Mouse (Mus musculus): ENCODE data around the gene Bpifb9b.
A peak's percentile ranks its signal among the peaks of the same experiment; 100 is the strongest.
"Not testable (repeated sequence)": the region's sequence is repeated elsewhere in the genome, so short reads cannot be mapped to it uniquely, and the experiment has no call there.

Gene Bpifb9b

DNA sequence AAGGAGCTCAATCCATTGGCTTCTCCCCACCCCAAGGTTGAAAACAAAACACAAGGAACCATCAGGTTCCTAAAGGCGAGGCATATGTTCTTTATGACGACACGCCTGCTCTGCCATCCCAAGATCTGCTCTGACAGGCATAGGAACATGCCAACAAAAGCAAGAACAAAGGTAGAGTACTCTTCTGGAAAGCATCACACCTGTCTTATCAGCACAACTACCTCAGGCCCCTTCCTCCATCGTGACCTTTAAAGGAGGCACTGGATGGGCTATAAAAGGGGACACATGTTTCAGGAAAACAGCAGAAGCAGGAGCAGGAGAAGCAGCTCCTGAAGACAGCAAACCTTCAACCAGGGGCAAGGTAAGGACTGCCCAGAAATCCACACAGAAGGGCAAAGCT lies at the start of gene Bpifb9b:
Bpifb9b (plus strand) TSS at position 301 of the 400 bp plus-strand sequence.
- DNase-seq (ENCODE audit: low spot score in 2 of 2) = not testable (repeated sequence)

DNA sequence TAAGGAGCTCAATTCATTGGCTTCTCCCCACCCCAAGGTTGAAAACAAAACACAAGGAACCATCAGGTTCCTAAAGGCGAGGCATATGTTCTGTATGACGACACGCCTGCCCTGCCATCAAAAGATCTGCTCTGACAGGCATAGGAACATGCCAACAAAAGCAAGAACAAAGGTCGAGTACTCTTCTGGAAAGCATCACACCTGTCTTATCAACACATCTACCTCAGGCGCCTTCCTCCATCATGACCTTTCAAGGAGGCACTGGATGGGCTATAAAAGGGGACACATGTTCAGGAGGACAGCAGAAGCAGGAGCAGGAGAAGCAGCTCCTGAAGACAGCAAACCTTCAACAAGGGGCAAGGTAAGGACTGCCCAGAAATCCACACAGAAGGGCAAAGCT lies 49.5 kb upstream of the Bpifb9b start, which contains the start of gene Bpifb9a:
Bpifb9a (plus strand) TSS at position 301 of the 400 bp plus-strand sequence.
- DNase-seq (ENCODE audit: low spot score in 2 of 2) = not testable (repeated sequence)

DNA sequence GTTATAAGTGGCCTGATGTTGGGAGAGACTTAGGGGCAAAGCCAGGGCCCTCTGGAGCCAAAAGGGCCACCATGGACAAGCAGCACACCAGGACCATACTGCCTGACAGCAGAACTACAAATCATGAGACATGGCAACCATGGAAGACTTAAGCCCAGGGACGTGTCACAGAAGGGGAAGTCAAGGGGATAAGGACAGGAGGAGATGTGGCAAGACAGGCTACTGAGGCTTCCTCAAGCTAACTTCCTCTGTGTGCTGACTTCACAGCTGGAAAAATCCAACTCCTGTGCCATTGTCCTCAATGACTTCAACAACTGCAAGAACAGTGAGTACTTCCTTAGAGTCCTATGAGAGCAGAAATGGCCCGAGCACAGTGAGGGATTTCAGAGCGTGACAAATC lies 42.6 kb upstream of the Bpifb9b start:
- DNase-seq (ENCODE audit: low spot score in 2 of 2) = not testable (repeated sequence)

DNA sequence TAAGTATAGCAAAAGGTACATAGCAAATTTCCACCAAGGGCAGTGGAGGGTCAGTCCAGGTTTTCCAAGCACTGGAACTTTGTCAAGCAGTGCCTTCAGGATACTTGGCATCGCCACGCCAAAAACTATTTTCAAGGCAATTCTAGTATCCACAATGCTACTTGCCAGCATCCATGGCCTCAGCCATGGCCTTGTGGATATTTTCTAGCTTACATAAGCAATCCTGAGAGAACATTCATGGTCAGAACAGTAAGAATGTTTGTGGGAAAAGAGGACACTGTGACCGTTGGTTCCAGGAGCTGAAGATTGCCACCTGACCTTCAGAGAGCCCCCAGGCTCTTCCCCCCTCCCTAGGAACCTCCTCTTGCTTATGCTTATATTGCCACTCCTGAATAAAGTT lies 15.2 kb upstream of the Bpifb9b start:
- not testable (repeated sequence) for DNase-seq (ENCODE audit: low spot score in 2 of 2)

DNA sequence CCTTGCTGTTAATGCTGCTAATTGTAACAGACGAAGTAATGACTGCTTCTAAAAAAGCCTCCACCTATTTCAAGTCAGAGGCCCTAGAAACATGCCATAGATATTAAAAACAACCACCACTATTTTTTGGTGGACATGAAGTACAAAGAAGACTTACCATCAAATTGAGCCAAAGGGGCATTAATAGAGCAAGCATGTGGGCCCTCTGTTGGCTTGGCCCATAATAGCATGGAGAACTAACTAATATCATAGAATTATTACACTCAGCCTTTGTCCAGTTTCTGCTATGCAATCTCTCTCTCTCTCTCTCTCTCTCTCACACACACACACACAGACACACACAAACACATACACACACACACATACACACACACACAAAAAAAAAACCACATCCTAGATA lies 14.2 kb upstream of the Bpifb9b start:
- DNase-seq (ENCODE audit: low spot score in 2 of 2) = no peak

DNA sequence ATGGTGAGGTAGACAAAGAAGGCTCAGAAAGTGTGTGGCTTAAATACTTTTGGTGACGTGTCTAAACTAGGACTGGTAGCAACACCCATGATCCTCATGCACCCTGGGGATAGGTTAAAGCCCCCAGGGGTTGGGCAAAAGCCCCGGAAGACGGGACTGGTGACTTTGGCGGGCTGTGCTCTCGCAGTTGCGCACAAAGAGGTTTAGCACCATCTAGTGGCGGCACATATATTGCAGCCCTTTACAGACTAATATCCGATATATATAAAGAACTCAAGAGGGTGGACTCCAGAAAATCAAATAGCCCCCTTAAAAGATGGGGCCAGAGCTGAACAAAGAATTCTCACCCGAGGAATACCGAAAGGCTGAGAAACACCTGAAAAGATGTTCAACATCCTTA lies 12.3 kb upstream of the Bpifb9b start:
- peak in 1 of 2 experiments; percentile 10 for DNase-seq (ENCODE audit: low spot score in 2 of 2)

DNA sequence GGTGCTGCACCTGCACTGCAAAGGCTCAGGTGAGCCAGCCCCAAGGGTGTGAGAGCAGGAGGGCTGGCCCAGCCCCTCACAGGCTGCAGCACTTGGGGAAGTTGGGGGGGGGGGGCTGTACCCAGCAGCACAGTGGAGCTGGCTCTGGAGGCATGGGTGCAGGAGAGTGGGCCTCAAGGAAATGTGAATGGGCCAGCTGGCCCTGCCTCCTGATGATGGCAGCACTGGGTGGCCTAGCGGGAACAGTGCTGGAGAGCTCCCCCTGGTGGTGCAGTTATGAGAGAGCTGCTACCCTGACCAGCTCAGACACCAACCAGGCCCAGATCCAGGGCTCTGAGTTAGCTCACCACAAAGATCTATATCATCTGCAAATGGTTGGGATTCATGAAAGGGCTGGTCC lies 6.5 kb upstream of the Bpifb9b start:
- peak; percentile 49 to 59 for DNase-seq (ENCODE audit: low spot score in 2 of 2)

DNA sequence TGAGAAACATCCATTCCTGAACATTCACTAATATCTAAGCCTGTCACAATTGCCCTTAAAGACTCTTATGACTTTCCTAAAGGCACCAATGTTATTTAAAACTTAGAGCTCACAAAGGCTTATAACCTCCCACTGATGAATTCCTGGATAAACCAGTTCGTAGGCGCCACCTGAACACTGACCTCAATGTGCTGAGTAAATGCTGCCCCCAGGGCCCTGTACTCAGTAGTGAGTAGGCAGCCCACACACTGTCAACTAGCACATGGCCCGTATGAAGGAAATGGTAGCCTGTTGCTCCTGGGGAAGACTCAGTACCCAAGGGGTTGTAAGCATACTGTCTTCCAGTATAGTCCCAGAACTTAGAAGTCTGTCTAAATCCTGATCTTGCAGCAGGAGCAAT lies 5.3 kb upstream of the Bpifb9b start:
- DNase-seq (ENCODE audit: low spot score in 2 of 2) = no peak

DNA sequence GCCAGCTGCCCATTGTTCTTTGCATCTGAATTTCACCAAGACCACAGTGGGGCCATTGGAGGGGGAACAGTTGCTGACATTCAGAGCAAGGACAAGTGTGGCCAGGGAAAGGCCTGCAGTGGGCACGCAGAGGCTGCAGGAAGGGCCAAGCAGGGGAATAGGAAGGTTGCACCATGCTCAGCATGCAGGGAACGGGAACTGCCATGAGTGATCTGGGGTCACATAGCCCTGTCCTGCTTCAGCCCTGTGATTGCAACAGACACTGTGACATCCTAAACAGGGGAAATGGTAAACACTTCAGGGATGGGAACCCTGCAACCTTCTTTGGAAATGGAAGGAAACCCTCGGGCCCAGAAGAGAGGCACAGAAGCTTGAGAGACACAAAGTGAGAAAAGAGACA lies 2.4 kb upstream of the Bpifb9b start:
- not testable (repeated sequence) for DNase-seq (ENCODE audit: low spot score in 2 of 2)

DNA sequence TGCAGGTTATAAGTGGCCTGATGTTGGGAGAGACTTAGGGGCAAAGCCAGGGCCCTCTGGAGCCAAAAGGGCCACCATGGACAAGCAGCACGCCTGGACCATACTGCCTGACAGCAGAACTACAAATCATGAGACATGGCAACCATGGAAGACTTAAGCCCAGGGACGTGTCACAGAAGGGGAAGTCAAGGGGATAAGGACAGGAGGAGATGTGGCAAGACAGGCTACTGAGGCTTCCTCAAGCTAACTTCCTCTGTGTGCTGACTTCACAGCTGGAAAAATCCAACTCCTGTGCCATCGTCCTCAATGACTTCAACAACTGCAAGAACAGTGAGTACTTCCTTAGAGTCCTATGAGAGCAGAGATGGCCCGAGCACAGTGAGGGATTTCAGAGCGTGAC lies 6.7 kb downstream of the Bpifb9b start:
- not testable (repeated sequence) for DNase-seq (ENCODE audit: low spot score in 2 of 2)

DNA sequence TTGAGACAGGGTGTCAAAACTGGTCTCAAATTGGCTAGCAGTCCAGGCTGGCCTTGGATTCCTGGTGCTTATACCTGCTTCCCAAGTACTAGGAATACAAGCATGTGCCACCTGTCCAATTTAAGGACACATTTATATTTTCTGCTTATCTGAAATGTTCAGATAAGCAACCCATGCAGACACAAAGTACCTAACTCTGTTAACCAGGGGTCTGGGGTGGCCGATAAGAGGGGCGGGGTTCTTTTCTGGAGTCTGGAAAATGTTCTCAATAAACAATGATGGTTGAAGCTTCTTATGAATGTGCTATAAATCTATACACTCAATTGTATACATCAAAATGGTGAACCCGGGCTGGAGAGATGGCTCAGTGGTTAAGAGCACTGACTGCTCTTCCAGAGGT lies 19.8 kb downstream of the Bpifb9b start:
- DNase-seq (ENCODE audit: low spot score in 2 of 2) = peak in 1 of 2 experiments; percentile 34

DNA sequence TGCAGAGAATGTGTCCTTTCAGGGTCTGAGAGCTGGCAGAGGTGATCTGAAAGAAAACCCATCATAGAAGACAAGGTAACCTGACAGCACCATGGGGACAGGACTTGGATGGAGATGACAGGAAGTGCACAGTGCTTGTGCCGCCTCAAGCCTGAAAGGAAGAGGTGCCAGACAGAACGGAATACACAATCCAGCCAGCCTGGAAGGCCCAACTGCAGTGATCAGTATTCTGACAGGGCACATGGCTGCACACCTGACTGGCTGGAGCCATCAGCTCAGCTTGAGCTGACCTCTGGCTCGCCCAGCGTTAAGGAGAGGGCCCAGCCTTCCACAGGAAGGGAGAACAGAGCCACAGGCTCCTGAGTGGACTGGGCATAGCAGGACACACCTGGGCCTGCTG lies 28.5 kb downstream of the Bpifb9b start:
- DNase-seq (ENCODE audit: low spot score in 2 of 2) = no peak

DNA sequence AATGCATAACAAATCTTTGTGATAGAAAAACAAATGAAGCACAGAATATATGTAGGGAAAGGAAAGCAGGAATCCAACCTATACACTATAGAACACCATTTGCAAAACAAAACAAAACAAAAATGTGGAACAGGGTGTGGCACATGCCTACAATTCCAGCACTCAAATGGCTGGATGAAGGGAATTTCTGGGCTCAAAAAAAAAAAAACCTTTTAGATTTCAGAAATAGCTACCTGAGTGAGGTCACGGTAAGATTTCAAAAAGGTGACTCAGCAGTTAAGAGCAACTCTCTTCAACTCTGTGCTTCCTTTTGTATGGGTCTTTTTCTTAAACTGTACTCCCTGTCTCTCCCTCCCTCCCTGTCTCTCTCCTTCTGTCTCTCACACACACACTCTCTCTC lies 31.1 kb downstream of the Bpifb9b start:
- DNase-seq (ENCODE audit: low spot score in 2 of 2) = no peak

DNA sequence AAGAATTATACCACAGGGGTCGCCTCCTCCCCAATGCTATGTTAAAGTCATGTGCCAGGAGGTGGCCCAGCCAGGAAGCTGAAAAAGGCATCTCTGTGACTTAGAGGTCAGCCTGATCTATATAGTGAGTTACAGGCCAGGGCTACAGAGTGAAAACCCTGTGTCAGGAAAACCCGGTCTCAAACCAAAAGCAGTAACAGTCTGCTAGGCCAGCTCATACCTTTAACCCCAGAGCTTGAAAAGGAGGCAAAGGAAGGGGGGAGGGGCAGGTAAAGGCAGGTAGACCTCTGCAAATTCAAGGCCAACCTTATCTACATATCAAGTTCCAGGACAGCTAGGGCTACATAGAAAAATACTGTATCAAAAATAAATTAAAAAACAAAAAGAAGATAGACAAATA lies 32.3 kb downstream of the Bpifb9b start:
- DNase-seq (ENCODE audit: low spot score in 2 of 2) = no peak

DNA sequence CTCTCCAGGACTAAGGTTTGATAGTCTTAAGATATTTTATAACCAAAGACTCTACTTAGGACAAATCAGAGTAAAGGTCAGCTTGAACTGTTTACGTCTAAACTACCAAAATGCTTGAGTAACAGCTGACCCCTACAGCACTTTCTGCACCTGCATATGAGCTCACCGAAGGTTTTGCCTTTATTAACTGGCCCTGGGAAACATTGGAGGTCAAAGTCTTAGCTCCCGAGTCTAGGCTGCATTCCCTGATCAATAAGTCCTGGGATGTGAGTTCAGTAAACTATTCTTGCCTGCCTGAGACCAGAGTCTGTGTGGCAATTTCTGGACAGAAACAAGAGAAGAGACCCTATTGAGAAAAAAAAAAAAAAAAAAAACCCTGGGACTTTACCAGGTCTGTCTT lies 41.1 kb downstream of the Bpifb9b start:
- DNase-seq (ENCODE audit: low spot score in 2 of 2) = no peak

DNA sequence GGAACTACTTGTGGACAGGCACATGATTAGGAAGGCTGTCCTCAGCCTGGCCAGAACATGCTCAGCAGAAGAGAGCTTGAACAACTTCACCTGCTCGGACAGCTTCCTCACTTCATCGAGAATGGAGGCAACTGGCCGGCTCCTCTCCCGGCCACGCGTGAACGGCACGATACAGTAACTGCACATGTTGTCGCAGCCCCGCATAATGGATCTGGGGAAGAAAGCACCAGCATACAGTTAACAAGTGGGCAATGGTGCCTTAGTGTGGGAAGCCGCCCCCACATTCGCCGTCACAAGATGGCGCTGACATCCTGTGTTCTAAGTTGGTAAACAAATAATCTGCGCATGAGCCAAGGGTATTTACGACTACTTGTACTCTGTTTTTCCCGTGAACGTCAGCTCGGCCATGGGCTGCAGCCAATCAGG lies 47.0 kb downstream of the Bpifb9b start:
- DNase-seq (ENCODE audit: low spot score in 2 of 2) = not testable (repeated sequence)

DNA sequence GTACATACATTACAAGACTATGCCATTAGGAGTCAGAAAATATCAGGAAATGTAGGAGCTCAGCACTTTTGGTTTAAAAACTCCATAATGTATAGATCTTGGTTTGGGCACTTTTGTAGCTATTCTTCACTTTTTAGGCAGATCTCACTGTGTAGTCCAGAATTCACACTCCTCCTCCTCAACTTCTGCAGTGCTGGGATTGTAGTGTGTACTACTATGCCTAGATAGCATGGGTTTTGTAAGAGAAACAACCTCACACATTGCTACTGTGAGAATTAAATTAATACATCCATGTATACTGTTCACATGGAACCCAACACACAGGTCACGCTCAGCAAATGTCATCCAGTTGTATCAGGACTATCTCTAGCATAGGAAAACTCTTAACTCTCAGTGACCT lies 60.5 kb downstream of the Bpifb9b start:
- DNase-seq (ENCODE audit: low spot score in 2 of 2) = no peak

All from spleen, postnatal 36 days (tissue).